Mouse (Mus musculus) kidney, embryonic 15.5 days (tissue): ENCODE measurements around the gene Efnb2. TPM values are rescaled to one million over a fixed set of nuclear protein-coding genes. Genes with fewer than 3 reads are reported as not detected.

Experiments used
- ATAC-seq: fragments of 200-750 bp; cut with Nextera tagmentation; replicated peaks from 2 replicates; pipeline ENCODE4 v1.8.0; 2017; ENCODE audit warnings: moderate TSS enrichment; ENCODE audit not compliant: low FRiP score
- H3K27ac ChIP-seq: fragments of 300-500 bp; sonication (generic); 2 replicates; pipeline ENCODE4 v1.5.1; 2015; ENCODE audit warnings: mild to moderate bottlenecking, inconsistent platforms
- H3K27me3 ChIP-seq: fragments of 300-500 bp; sonication (generic); 2 replicates; pipeline ENCODE4 v1.6.1; 2015; ENCODE audit warnings: inconsistent platforms
- H3K36me3 ChIP-seq: fragments of 300-500 bp; sonication (generic); 2 replicates; pipeline ENCODE4 v1.6.1; 2015; ENCODE audit warnings: inconsistent platforms
- H3K4me1 ChIP-seq: fragments of 300-500 bp; sonication (generic); 2 replicates; pipeline ENCODE4 v1.6.1; 2015; ENCODE audit warnings: inconsistent platforms
- H3K4me2 ChIP-seq: fragments of 300-500 bp; sonication (generic); 2 replicates; pipeline ENCODE4 v1.6.1; 2015; ENCODE audit warnings: moderate library complexity, mild to moderate bottlenecking, inconsistent platforms
- H3K4me3 ChIP-seq: fragments of 300-500 bp; sonication (generic); replicated peaks from 2 replicates; pipeline ENCODE4 v1.5.1; 2015; ENCODE audit warnings: mild to moderate bottlenecking, inconsistent platforms
- H3K9ac ChIP-seq: fragments of 300-500 bp; sonication (generic); 2 replicates; pipeline ENCODE4 v1.6.1; 2015; ENCODE audit warnings: mild to moderate bottlenecking, inconsistent platforms
- H3K9me3 ChIP-seq: fragments of 300-500 bp; sonication (generic); replicated peaks from 2 replicates; pipeline ENCODE4 v1.6.1; 2016; ENCODE audit warnings: inconsistent platforms
- WGBS: fragments of 180-500 bp; shearing (Covaris S2); methylation state at CpG from one replicate; pipeline ENCODE4 v1.1.7; 2015; ENCODE audit warnings: mixed read lengths; 5-methylcytosine and 5-hydroxymethylcytosine counted together
- microRNA-seq: library from miRNA; unstranded; fragments of <30 nt; microRNA quantifications from one replicate; pipeline ENCODE4, GENCODE M21; 2016
- polyA plus RNA-seq: library from polyadenylated mRNA; unstranded; fragments of >200 nt; fragmentation: Nextera tagmentation; extraction: Ambion mirVana; gene quantifications from 2 replicates; pipeline ENCODE4 v1.2.1, GENCODE M21; 2015

Efnb2 gene
- polyA plus RNA-seq, 1 experiment from 2014 or later = 26.2 TPM

DNA sequence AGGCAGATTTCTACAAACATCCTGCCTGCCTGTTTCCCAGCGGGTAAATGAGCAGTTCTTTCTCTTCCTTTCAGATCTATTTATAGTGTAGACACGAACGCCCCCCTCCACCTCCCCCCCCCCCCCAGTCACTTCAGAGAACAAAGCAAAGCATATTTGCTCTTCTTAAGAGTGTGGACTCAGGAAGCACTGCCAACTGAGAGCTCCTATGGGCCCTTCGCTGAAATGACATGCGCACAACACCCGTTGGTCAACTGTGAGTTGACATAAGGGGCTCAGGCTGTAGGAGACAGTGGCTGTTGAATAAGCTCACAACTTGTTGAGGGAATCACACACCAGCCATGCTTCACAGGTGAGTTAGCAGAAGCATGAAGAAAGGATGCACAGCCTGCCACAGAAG lies 84.8 kb downstream of the Efnb2 start:
- H3K27ac ChIP-seq = no peak overlapping the region
- no peak overlapping the region for H3K4me2 ChIP-seq
- no peak for ATAC-seq

GRCm38 (mm10) chr8:8574521-8575499 lies 86.2 kb downstream of the Efnb2 start:
- no peaks in the 10 kb centered on the region for H3K27me3 ChIP-seq
- no peak overlapping the region for H3K9ac ChIP-seq
- no peak overlapping the region for H3K4me2 ChIP-seq
- 79% methylated on average over 19 of the region's 19 CpGs for WGBS
- no peak overlapping the region for H3K4me3 ChIP-seq
- no peaks in the 10 kb centered on the region for H3K4me1 ChIP-seq
- H3K9me3 ChIP-seq = no peaks in the 10 kb centered on the region
- ATAC-seq = no peak
- no peak overlapping the region for H3K27ac ChIP-seq
- H3K36me3 ChIP-seq = no peaks in the 10 kb centered on the region

More for the DNA sequence above, 84.8 kb downstream of the Efnb2 start:
- H3K36me3 ChIP-seq = no peaks in the 10 kb centered on the region
- no peaks in the 10 kb centered on the region for H3K27me3 ChIP-seq
- no peaks in the 10 kb centered on the region for H3K9me3 ChIP-seq
- H3K9ac ChIP-seq = no peak overlapping the region
- 62% methylated on average over 6 of the region's 6 CpGs for WGBS
- H3K4me1 ChIP-seq = no peaks in the 10 kb centered on the region
- no peak overlapping the region for H3K4me3 ChIP-seq

GRCm38 (mm10) chr8:8572272-8572671 lies 88.8 kb downstream of the Efnb2 start:
- Histone ChIP-seq H3K27me3 (peaks cover 4% of the 10 kb centered on the region; the same call in 1 of the 2 replicates), H3K4me3 (no peak overlapping the region), H3K9ac (no peak overlapping the region), H3K9me3 (no peaks in the 10 kb centered on the region), H3K27ac (no peak overlapping the region), H3K4me2 (no peak overlapping the region), H3K4me1 (no peaks in the 10 kb centered on the region), H3K36me3 (no peaks in the 10 kb centered on the region)
- no peak for ATAC-seq
- 53% methylated on average over 5 of the region's 5 CpGs for WGBS

DNA sequence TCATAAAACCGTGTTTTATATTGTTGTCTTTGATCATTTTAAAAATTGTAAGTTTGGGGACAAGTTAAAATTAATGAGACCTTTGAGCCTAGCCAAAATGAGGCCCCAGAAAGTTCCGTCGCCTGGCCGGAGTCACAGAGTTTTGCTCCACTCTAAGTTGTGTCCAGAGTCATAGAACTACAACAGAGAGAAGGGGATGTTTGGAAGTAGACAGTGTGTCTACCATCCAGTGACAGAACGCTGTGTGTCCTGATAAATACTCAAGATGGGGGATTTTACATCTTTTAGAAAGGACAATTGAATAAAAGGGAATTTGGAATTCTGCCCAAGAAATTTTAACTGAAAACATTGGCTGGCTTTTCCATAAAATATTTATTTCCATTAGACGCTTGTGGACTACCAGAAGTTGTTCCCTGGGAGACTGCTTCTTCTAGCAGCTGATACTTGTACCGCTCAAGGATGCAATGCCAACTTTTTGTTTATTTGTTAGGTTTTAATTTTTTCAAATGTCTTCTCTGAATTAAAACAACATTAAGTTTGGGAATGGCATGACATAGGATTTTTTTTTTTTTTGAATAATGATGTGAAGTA lies 89.3 kb downstream of the Efnb2 start:
- H3K9ac ChIP-seq = no peak overlapping the region
- ATAC-seq = no peak
- no peaks in the 10 kb centered on the region for H3K9me3 ChIP-seq
- no peak overlapping the region for H3K27ac ChIP-seq
- H3K4me1 ChIP-seq = no peaks in the 10 kb centered on the region
- H3K36me3 ChIP-seq = no peaks in the 10 kb centered on the region
- 81% methylated on average over 7 of the region's 7 CpGs for WGBS
- no peak overlapping the region for H3K4me2 ChIP-seq
- peaks cover 4% of the 10 kb centered on the region; the same call in 1 of the 2 replicates for H3K27me3 ChIP-seq
- no peak overlapping the region for H3K4me3 ChIP-seq

GRCm38 (mm10) chr8:8569280-8569679 lies 91.8 kb downstream of the Efnb2 start:
- Histone ChIP-seq H3K36me3 (no peaks in the 10 kb centered on the region), H3K4me1 (no peaks in the 10 kb centered on the region), H3K9ac (no peak overlapping the region), H3K9me3 (no peaks in the 10 kb centered on the region), H3K27me3 (peaks cover 4% of the 10 kb centered on the region; the same call in 1 of the 2 replicates), H3K27ac (no peak overlapping the region), H3K4me3 (no peak overlapping the region), H3K4me2 (no peak overlapping the region)
- ATAC-seq = no peak
- WGBS = 81% methylated on average over 10 of the region's 10 CpGs

GRCm38 (mm10) chr8:8568215-8568773 lies 92.7 kb downstream of the Efnb2 start:
- WGBS = 42% methylated on average over 9 of the region's 9 CpGs
- no peak overlapping the region for H3K9ac ChIP-seq
- H3K4me1 ChIP-seq = no peaks in the 10 kb centered on the region
- H3K36me3 ChIP-seq = no peaks in the 10 kb centered on the region
- no peak overlapping the region for H3K4me3 ChIP-seq
- H3K27ac ChIP-seq = no peak overlapping the region
- H3K9me3 ChIP-seq = no peaks in the 10 kb centered on the region
- H3K4me2 ChIP-seq = no peak overlapping the region
- ATAC-seq = 0 out of 2 replicates have a peak, but pooled peaks have one; percentile 49
- H3K27me3 ChIP-seq = peaks cover 11% of the 10 kb centered on the region

Small RNA genes lying within 50 kb of the gene (microRNA-seq; reads per million reads assigned to microRNA genes)
- gene Mir7654 = 8.7 reads per million, percentile 27 among the genes with 10 or more reads in this experiment

Other genes with a start within 250 kb of the Efnb2 start
- gene Arglu1, start 29.3 kb upstream of the Efnb2 start, polyA plus RNA-seq = 146 and 152 TPM in 2 replicates